Mouse (Mus musculus) liver, postnatal 0 days (tissue): ENCODE measurements at regions not wholly inside any gene's neighbourhood (a gene's known extent, or its start where the extent isn't known, plus 50 kb on each side); places are given as distances from the start of the nearest gene placed in this dataset.

Experiments
- CTCF ChIP-seq: sonication (generic); IDR thresholded peaks from 2 replicates; pipeline ENCODE4 v1.5.1; 2016; ENCODE audit warnings: antibody characterized with exemption, low read depth
- EP300 ChIP-seq: IDR thresholded peaks from 2 replicates; pipeline ENCODE4 v1.6.1; 2016; ENCODE audit warnings: antibody characterized with exemption, low read depth, mild to moderate bottlenecking

GRCm38 (mm10) chr1:113372679-113373078 lies 1508.0 kb upstream of the Dsel start:
- TF ChIP-seq CTCF (no peak), EP300 (no peak)
